21 mouse cellular contexts compared by ENCODE assay signal in the genomic region with DNA sequence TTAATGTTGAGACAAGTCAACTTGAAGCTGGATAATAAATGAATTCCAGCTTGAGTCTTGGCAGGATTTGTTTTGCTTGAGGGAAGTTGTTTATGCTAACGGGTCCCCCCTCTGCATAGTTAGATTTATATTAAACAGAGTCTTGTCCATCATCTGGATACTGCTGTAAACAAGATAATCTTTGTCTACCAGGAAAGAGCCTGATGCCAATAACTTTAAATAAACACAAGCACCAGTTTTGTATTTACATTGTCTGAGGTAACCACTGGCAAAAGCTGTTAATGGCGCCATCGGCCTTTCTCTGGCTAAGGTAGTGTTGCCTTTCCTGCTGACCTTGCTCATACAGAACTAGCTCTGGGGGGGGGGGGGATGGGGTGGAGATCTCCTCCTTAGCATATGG.
DNase-seq lines count a peak whose midpoint lies in the region; ATAC-seq and TF ChIP-seq lines count a peak whose summit lies in the region.
"Had no signal": no experiment of that assay in that cellular context is flagged by ENCODE, and none has a peak within 500 bp of the region (broad histone marks: within the 10 kb centered on the region; RNA-seq: fewer than 3 reads in every experiment).

No protein-coding gene starts in this region.

- no peak overlapping the region for H3K4me2 ChIP-seq in heart, embryonic 11.5 days
- no peak overlapping the region for H3K4me2 ChIP-seq in lung, postnatal 0 days (replicated peaks; ENCODE audit: low read depth, low read length)
- no peak overlapping the region for H3K4me2 ChIP-seq in forebrain, postnatal 0 days (ENCODE audit: low read depth)
- H3K4me2 ChIP-seq: heart, embryonic 15.5 days; hindbrain, embryonic 12.5 days; midbrain, embryonic 13.5 days had no signal

- no peak for TF ChIP-seq CTCF in lung, postnatal 0 days (IDR thresholded peaks at IDR 0.05)
- TF ChIP-seq CTCF in lung, adult 2 months (IDR thresholded peaks at IDR 0.05; ENCODE audit: insufficient read depth, low read length), result no peak
- TF ChIP-seq CTCF in forebrain, postnatal 0 days (IDR thresholded peaks at IDR 0.05; ENCODE audit: low read depth), result no peak

- peaks cover 16% of the 10 kb centered on the region for H3K4me1 ChIP-seq in heart, embryonic 11.5 days (ENCODE audit: control insufficient read depth, insufficient read depth, low read length)
- H3K4me1 ChIP-seq in lung, postnatal 0 days (ENCODE audit: insufficient read depth, low read depth, low read length), result peaks cover 31% of the 10 kb centered on the region
- peaks cover 16% of the 10 kb centered on the region; the same call in 1 of the 2 replicates for H3K4me1 ChIP-seq in lung, adult 2 months (ENCODE audit: control insufficient read depth, insufficient read depth, low read length)
- H3K4me1 ChIP-seq in forebrain, postnatal 0 days (ENCODE audit: insufficient read depth), result peaks cover 7% of the 10 kb centered on the region; the same call in 1 of the 2 replicates

- no peaks in the 10 kb centered on the region for H3K9me3 ChIP-seq in heart, embryonic 11.5 days (replicated peaks; ENCODE audit: control insufficient read depth, low read length)
- H3K9me3 ChIP-seq in lung, postnatal 0 days (ENCODE audit: low read length), result no peaks in the 10 kb centered on the region
- H3K9me3 ChIP-seq in forebrain, postnatal 0 days (ENCODE audit: low read length), result no peaks in the 10 kb centered on the region
- H3K9me3 ChIP-seq: heart, embryonic 15.5 days; hindbrain, embryonic 12.5 days; midbrain, embryonic 13.5 days had no signal

- H3K9ac ChIP-seq in heart, embryonic 11.5 days (ENCODE audit: low read depth, low read length), result no peak overlapping the region
- no peak overlapping the region for H3K9ac ChIP-seq in lung, postnatal 0 days (replicated peaks; ENCODE audit: low read depth)
- H3K9ac ChIP-seq in forebrain, postnatal 0 days, result no peak overlapping the region
- H3K9ac ChIP-seq: heart, embryonic 15.5 days; hindbrain, embryonic 12.5 days; midbrain, embryonic 13.5 days had no signal

- peak; percentile 77 for TF ChIP-seq EP300 in lung, postnatal 0 days (IDR thresholded peaks at IDR 0.05)

- DNase-seq in heart, adult 11 months, result peak; percentile 41
- DNase-seq in lung, postnatal 0 days (ENCODE audit: low spot score), result peak; percentile 59
- DNase-seq in lung, adult 2 months, result no peak
- DNase-seq in lung, postnatal 10 days, result peak; percentile 47
- DNase-seq in layer of hippocampus, postnatal 10 days (ENCODE audit: low spot score in 2 of 2), result no peak
- DNase-seq in adrenal gland, postnatal 14 days, result no peak
- DNase-seq in forebrain, postnatal 0 days, result no peak
- DNase-seq: cerebellum, adult 18-20 months; gastrocnemius, postnatal 36 days; kidney, adult 11 months; kidney, postnatal 25 days; layer of hippocampus, postnatal 36 days; left cerebral cortex, postnatal 4 days; retina, postnatal 1 day; thymus, postnatal 14 days had no signal

- H3K27me3 ChIP-seq in heart, embryonic 11.5 days (ENCODE audit: control insufficient read depth, insufficient read depth, low read length), result no peaks in the 10 kb centered on the region
- no peaks in the 10 kb centered on the region for H3K27me3 ChIP-seq in lung, postnatal 0 days (replicated peaks; ENCODE audit: insufficient read depth, low read length)
- no peaks in the 10 kb centered on the region for H3K27me3 ChIP-seq in forebrain, postnatal 0 days (ENCODE audit: insufficient read depth, low read length)
- H3K27me3 ChIP-seq: heart, embryonic 15.5 days had no signal

- no peak for ATAC-seq in heart, embryonic 11.5 days (replicated peaks; ENCODE audit: insufficient number of reproducible peaks, low FRiP score, low TSS enrichment)
- peak; percentile 20; the same call in 1 of the 2 replicates for ATAC-seq in lung, postnatal 0 days
- ATAC-seq in forebrain, postnatal 0 days, result no peak
- ATAC-seq: midbrain, embryonic 13.5 days had no signal

- no peak overlapping the region for H3K27ac ChIP-seq in heart, embryonic 11.5 days (ENCODE audit: low read depth, low read length)
- H3K27ac ChIP-seq in lung, postnatal 0 days (ENCODE audit: low read length), result peak overlapping the region; percentile 20; the same call in 1 of the 2 replicates
- no peak overlapping the region for H3K27ac ChIP-seq in forebrain, postnatal 0 days (ENCODE audit: low read depth, low read length)
- H3K27ac ChIP-seq: heart, embryonic 15.5 days; hindbrain, embryonic 12.5 days; macrophage; midbrain, embryonic 13.5 days had no signal

- no peak for TF ChIP-seq POLR2A in lung, adult 2 months (IDR thresholded peaks at IDR 0.05; ENCODE audit: borderline replicate concordance, extremely low read depth, low read depth, low read length)

- H3K36me3 ChIP-seq in heart, embryonic 11.5 days (ENCODE audit: control insufficient read depth, insufficient read depth, low read length), result no peaks in the 10 kb centered on the region
- H3K36me3 ChIP-seq in lung, postnatal 0 days (ENCODE audit: insufficient read depth, low read length), result no peaks in the 10 kb centered on the region
- H3K36me3 ChIP-seq in forebrain, postnatal 0 days (ENCODE audit: insufficient read depth), result no peaks in the 10 kb centered on the region
- H3K36me3 ChIP-seq: heart, embryonic 15.5 days; hindbrain, embryonic 12.5 days; midbrain, embryonic 13.5 days had no signal

- H3K4me3 ChIP-seq in heart, embryonic 11.5 days (ENCODE audit: low read depth, low read length), result no peak overlapping the region
- no peak overlapping the region for H3K4me3 ChIP-seq in lung, postnatal 0 days (ENCODE audit: low read depth, low read length)
- no peak overlapping the region for H3K4me3 ChIP-seq in lung, adult 2 months (replicated peaks; ENCODE audit: extremely low read depth, low read depth, low read length)
- H3K4me3 ChIP-seq in forebrain, postnatal 0 days (ENCODE audit: low read depth, low read length), result no peak overlapping the region
- H3K4me3 ChIP-seq: heart, embryonic 15.5 days; hindbrain, embryonic 12.5 days; midbrain, embryonic 13.5 days; myocyte had no signal

- WGBS in heart, embryonic 11.5 days (ENCODE audit: insufficient replicate concordance), result 46% methylated on average over 3 of the region's 3 CpGs
- WGBS in lung, postnatal 0 days, result 9% methylated on average over 3 of the region's 3 CpGs
- 22% methylated on average over 3 of the region's 3 CpGs for WGBS in lung, adult 2 months
- WGBS in forebrain, postnatal 0 days, result 79% methylated on average over 3 of the region's 3 CpGs

Comparison
In these comparisons a context has a peak if more than half of its experiments do, and no peak if none do; other contexts are left out.
1. DNase-seq: peak in heart, adult 11 months (single experiment), lung, postnatal 0 days (single experiment) and lung, postnatal 10 days (single experiment); none in lung, adult 2 months (single experiment), layer of hippocampus, postnatal 10 days (0 of 2), adrenal gland, postnatal 14 days (single experiment) and forebrain, postnatal 0 days (single experiment).